Mouse (Mus musculus) CH12.LX (cell line): ENCODE data around the gene Dapk1. TPM values are rescaled to one million over a fixed set of nuclear protein-coding genes. Genes with fewer than 3 reads are reported as not detected.

Source experiments
- DNase-seq: peaks from one replicate; pipeline ENCODE4 v3.0.0-alpha.2; 2013; ENCODE audit errors: extremely low read depth
- H3K27ac ChIP-seq: 2 replicates; pipeline ENCODE4 v1.5.1; 2012; ENCODE audit warnings: low read depth, mild to moderate bottlenecking, control low read depth, moderate library complexity; ENCODE audit not compliant: insufficient read depth
- H3K27me3 ChIP-seq: replicated peaks from 2 replicates; pipeline ENCODE3; 2012; ENCODE audit warnings: inconsistent platforms
- H3K36me3 ChIP-seq, 2 experiments: replicated peaks in 1 of 2; 2 replicates each; pipeline versions ENCODE3 to v1.6.1; 2012; ENCODE audit warnings: inconsistent platforms in 1 of 2, low read length in 1 of 2, mild to moderate bottlenecking in 1 of 2, mixed read lengths in 1 of 2, moderate library complexity in 1 of 2; ENCODE audit not compliant: control insufficient read depth in 1 of 2, insufficient read depth in 1 of 2
- H3K4me1 ChIP-seq, 2 experiments: 2 replicates each; pipeline ENCODE4 v1.6.1; 2012; ENCODE audit warnings: inconsistent platforms in 1 of 2, moderate library complexity in 1 of 2; ENCODE audit not compliant: insufficient read depth in 2 of 2, control insufficient read depth in 1 of 2
- H3K4me2 ChIP-seq: 2 replicates; pipeline ENCODE4 v1.6.1; 2012; ENCODE audit warnings: low read depth, mild to moderate bottlenecking, control low read depth; ENCODE audit not compliant: poor library complexity, insufficient read depth, severe bottlenecking
- H3K4me3 ChIP-seq, 3 experiments: fragments of 150-350 bp in 1 of 3; sonication (generic) in 1 of 3; replicated peaks in 1 of 3; 2 replicates each; pipeline versions ENCODE3 to v1.5.1; 2011 to 2012; ENCODE audit warnings: low read depth in 2 of 3, low read length in 2 of 3, mild to moderate bottlenecking in 2 of 3, moderate library complexity in 2 of 3, control low read depth in 1 of 3, improper control_type of control experiment in 1 of 3, inconsistent platforms in 1 of 3, mixed read lengths in 1 of 3; ENCODE audit not compliant: poor library complexity in 1 of 3
- H3K79me2 ChIP-seq: replicated peaks from 2 replicates; pipeline ENCODE4 v1.6.1; 2012; ENCODE audit warnings: mild to moderate bottlenecking, moderate library complexity; ENCODE audit not compliant: control insufficient read depth, poor library complexity, insufficient read depth, severe bottlenecking; ENCODE audit errors: extremely low read depth
- H3K9ac ChIP-seq: 2 replicates; pipeline ENCODE4 v1.6.1; 2012; ENCODE audit warnings: low read depth, mild to moderate bottlenecking, control low read depth, moderate library complexity; ENCODE audit not compliant: insufficient read depth
- H3K9me3 ChIP-seq: replicated peaks from 2 replicates; pipeline ENCODE3; 2012; ENCODE audit warnings: low read length, inconsistent platforms, mixed read lengths
- BHLHE40 ChIP-seq: IDR thresholded peaks from 2 replicates; pipeline ENCODE4 v1.6.1; 2011; ENCODE audit warnings: mild to moderate bottlenecking, low read depth, low read length, improper control_type of control experiment
- CHD1 ChIP-seq: IDR thresholded peaks from 2 replicates; pipeline ENCODE4 v1.6.1; 2012; ENCODE audit warnings: low read depth, low read length, improper control_type of control experiment, inconsistent platforms
- CHD2 ChIP-seq: IDR thresholded peaks from 2 replicates; pipeline ENCODE4 v1.6.1; 2011; ENCODE audit warnings: low read length, improper control_type of control experiment
- CTCF ChIP-seq, 2 experiments: IDR thresholded peaks in 1 of 2; conservative IDR thresholded peaks in 1 of 2; 2 replicates each; pipeline ENCODE4 v1.5.1; 2011 to 2012; ENCODE audit warnings: low read depth in 2 of 2, low read length in 2 of 2, improper control_type of control experiment in 1 of 2, inconsistent platforms in 1 of 2, mild to moderate bottlenecking in 1 of 2, moderate library complexity in 1 of 2
- EP300 ChIP-seq: IDR thresholded peaks from 2 replicates; pipeline ENCODE4 v1.6.1; 2011; ENCODE audit warnings: low read length, improper control_type of control experiment
- ETS1 ChIP-seq: conservative IDR thresholded peaks from 2 replicates; pipeline ENCODE4 v1.6.1; 2012; ENCODE audit warnings: low read depth, mild to moderate bottlenecking, inconsistent platforms, low read length, improper control_type of control experiment, moderate library complexity
- GABPA ChIP-seq: IDR thresholded peaks from 2 replicates; pipeline ENCODE4 v1.6.1; 2012; ENCODE audit warnings: low read depth, low read length, improper control_type of control experiment, inconsistent platforms; ENCODE audit not compliant: insufficient replicate concordance
- HCFC1 ChIP-seq: IDR thresholded peaks from 2 replicates; pipeline ENCODE4 v1.6.1; 2012; ENCODE audit warnings: low read depth, mild to moderate bottlenecking, inconsistent platforms, low read length, improper control_type of control experiment
- IRF4 ChIP-seq: IDR thresholded peaks from 2 replicates; pipeline ENCODE4 v1.6.1; 2014; ENCODE audit warnings: low read depth, mild to moderate bottlenecking, inconsistent platforms, low read length, improper control_type of control experiment
- JUN ChIP-seq: IDR thresholded peaks from 2 replicates; pipeline ENCODE4 v1.6.1; 2011; ENCODE audit warnings: low read depth, mild to moderate bottlenecking, low read length, improper control_type of control experiment, moderate library complexity; ENCODE audit not compliant: insufficient read depth
- JUND ChIP-seq: conservative IDR thresholded peaks from 2 replicates; pipeline ENCODE4 v1.6.1; 2011; ENCODE audit warnings: low read depth, low read length, improper control_type of control experiment
- KAT2A ChIP-seq: IDR thresholded peaks from 2 replicates; pipeline ENCODE4 v1.6.1; 2012; ENCODE audit warnings: low read length, improper control_type of control experiment, inconsistent platforms; ENCODE audit not compliant: insufficient replicate concordance
- MAZ ChIP-seq: IDR thresholded peaks from 2 replicates; pipeline ENCODE4 v1.6.1; 2012; ENCODE audit warnings: low read depth, mild to moderate bottlenecking, inconsistent platforms, low read length, improper control_type of control experiment, moderate library complexity
- MEF2A ChIP-seq: IDR thresholded peaks from 2 replicates; pipeline ENCODE4 v1.6.1; 2014; ENCODE audit warnings: low read depth, mild to moderate bottlenecking, inconsistent platforms, low read length, improper control_type of control experiment, borderline replicate concordance
- MYC ChIP-seq: IDR thresholded peaks from 2 replicates; pipeline ENCODE4 v1.6.1; 2011; ENCODE audit warnings: low read depth, mild to moderate bottlenecking, improper control_type of control experiment, low read length
- NELFE ChIP-seq: IDR thresholded peaks from 2 replicates; pipeline ENCODE4 v1.6.1; 2011; ENCODE audit warnings: low read depth, low read length, improper control_type of control experiment
- NRF1 ChIP-seq: IDR thresholded peaks from 2 replicates; pipeline ENCODE4 v1.6.1; 2014; ENCODE audit warnings: low read depth, mild to moderate bottlenecking, inconsistent platforms, low read length, improper control_type of control experiment, moderate library complexity
- PAX5 ChIP-seq: IDR thresholded peaks from 2 replicates; pipeline ENCODE4 v1.6.1; 2012; ENCODE audit warnings: low read length, inconsistent platforms, mixed read lengths
- POLR2AphosphoS2 ChIP-seq: IDR thresholded peaks from 2 replicates; pipeline ENCODE4 v1.6.1; 2011; ENCODE audit warnings: low read depth, low read length, improper control_type of control experiment
- RAD21 ChIP-seq: IDR thresholded peaks from 2 replicates; pipeline ENCODE4 v1.6.1; 2011; ENCODE audit warnings: low read depth, mild to moderate bottlenecking, low read length, improper control_type of control experiment, moderate library complexity
- SMC3 ChIP-seq: IDR thresholded peaks from 2 replicates; pipeline ENCODE4 v1.6.1; 2011; ENCODE audit warnings: low read depth, low read length, improper control_type of control experiment
- TBP ChIP-seq: conservative IDR thresholded peaks from 2 replicates; pipeline ENCODE4 v1.6.1; 2011; ENCODE audit warnings: low read depth, low read length, improper control_type of control experiment
- USF1 ChIP-seq: IDR thresholded peaks from 2 replicates; pipeline ENCODE4 v1.6.1; 2014; ENCODE audit warnings: low read depth, mild to moderate bottlenecking, inconsistent platforms, low read length, improper control_type of control experiment
- ZC3H11A ChIP-seq: IDR thresholded peaks from 2 replicates; pipeline ENCODE4 v1.6.1; 2012; ENCODE audit warnings: low read depth, mild to moderate bottlenecking, inconsistent platforms, low read length, improper control_type of control experiment
- ZKSCAN1 ChIP-seq: IDR thresholded peaks from 2 replicates; pipeline ENCODE4 v1.6.1; 2012; ENCODE audit warnings: low read depth, inconsistent platforms, low read length, improper control_type of control experiment, borderline replicate concordance
- ZMIZ1 ChIP-seq: IDR thresholded peaks from 2 replicates; pipeline ENCODE4 v1.6.1; 2012; ENCODE audit warnings: low read depth, mild to moderate bottlenecking, inconsistent platforms, low read length, improper control_type of control experiment
- ZNF384 ChIP-seq: IDR thresholded peaks from 2 replicates; pipeline ENCODE4 v1.6.1; 2012; ENCODE audit warnings: low read depth, low read length, improper control_type of control experiment, inconsistent platforms
- dilution Hi-C: fragments of 300-500 bp; cut with MboI; formaldehyde crosslinking; loops from 2 replicates; pipeline ENCODE4 v1.14.3; 2020; ENCODE audit warnings: low sequenced_read_pairs; ENCODE audit not compliant: extremely low pct_unique_long_range_greater_than_20kb, extremely low pct_ligation_motif_present
- in situ Hi-C: fragments of 300-500 bp; cut with MboI; formaldehyde crosslinking; loops from 3 replicates; pipeline ENCODE4 v1.14.3; 2019; ENCODE audit warnings: low sequenced_read_pairs, low pct_ligation_motif_present, low pct_unique_long_range_greater_than_20kb, mixed read lengths
- polyA plus RNA-seq: library from polyadenylated mRNA; unstranded; fragments of >175 nt; gene quantifications from 2 replicates; pipeline ENCODE4 v1.2.1, GENCODE M21; 2012; ENCODE audit warnings: low read depth; ENCODE audit not compliant: insufficient read length
- total RNA-seq, 2 experiments: library from RNA; depleted of rRNA; stranded (reverse); fragments of 300-350 nt in 1 of 2; fragments of >200 nt in 1 of 2; gene quantifications; 2 replicates each; pipeline ENCODE4 v1.2.3; 2012 to 2014

Gene Dapk1
- total and polyA plus RNA-seq, 3 experiments = not detected

GRCm38 (mm10) chr13:60684050-60684760 lies 82.5 kb downstream of the Dapk1 start:
- H3K9ac ChIP-seq = no peak overlapping the region
- DNase-seq = no peak
- TF ChIP-seq ZMIZ1 (no peak), JUND (no peak), NRF1 (no peak), MAZ (no peak), GABPA (no peak), RAD21 (no peak), EP300 (no peak), MYC (no peak), TBP (no peak), BHLHE40 (no peak), ZKSCAN1 (no peak), PAX5 (no peak), POLR2AphosphoS2 (no peak), MEF2A (no peak), CTCF (conservative IDR thresholded peaks at IDR 0.05 in 1 of 2, IDR thresholded peaks at IDR 0.05 in 1 of 2; ENCODE audit: low read depth in 2 of 2, low read length in 2 of 2) (no peak), ZC3H11A (no peak), HCFC1 (no peak), ETS1 (no peak), CHD1 (no peak)
- TF ChIP-seq, all 38 proteins: peak for 0
- in situ Hi-C loops (no loop called here), dilution Hi-C loops (no loop called here)
- Histone ChIP-seq H3K4me3 (no peak overlapping the region), H3K27ac (no peak overlapping the region), H3K4me1 (no peaks in the 10 kb centered on the region), H3K79me2 (no peaks in the 10 kb centered on the region), H3K36me3 (no peaks in the 10 kb centered on the region), H3K4me2 (no peak overlapping the region), H3K9me3 (peaks cover 85% of the 10 kb centered on the region), H3K27me3 (no peaks in the 10 kb centered on the region)

DNA sequence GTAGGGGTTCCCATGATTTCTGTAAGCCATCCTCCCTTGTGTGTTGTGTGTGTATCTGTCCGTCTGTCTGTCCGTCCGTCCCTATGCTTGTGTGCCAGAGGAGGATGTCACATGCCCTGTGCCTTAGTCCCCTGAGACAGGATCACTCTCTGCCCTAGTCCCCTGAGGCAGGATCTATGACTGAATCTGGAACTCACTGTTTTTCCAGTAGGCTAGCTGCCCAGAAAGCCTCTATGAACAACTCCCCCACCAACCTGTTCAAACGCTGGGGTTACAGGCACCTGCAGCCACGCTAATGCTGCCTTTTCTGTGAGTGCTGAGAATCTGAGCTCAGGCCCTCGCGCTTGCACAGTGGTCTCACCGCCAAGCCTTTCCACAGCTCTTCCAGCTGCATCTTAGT lies 83.1 kb downstream of the Dapk1 start:
- Histone ChIP-seq H3K36me3 (no peaks in the 10 kb centered on the region), H3K9ac (no peak overlapping the region), H3K27ac (no peak overlapping the region), H3K4me1 (no peaks in the 10 kb centered on the region), H3K79me2 (no peaks in the 10 kb centered on the region), H3K4me3 (no peak overlapping the region), H3K27me3 (no peaks in the 10 kb centered on the region), H3K4me2 (no peak overlapping the region), H3K9me3 (peaks cover 84% of the 10 kb centered on the region)
- in situ Hi-C loops (no loop called here), dilution Hi-C loops (no loop called here)
- TF ChIP-seq ZC3H11A (no peak), CHD2 (no peak), RAD21 (no peak), IRF4 (no peak), CTCF (conservative IDR thresholded peaks at IDR 0.05 in 1 of 2, IDR thresholded peaks at IDR 0.05 in 1 of 2; ENCODE audit: low read depth in 2 of 2, low read length in 2 of 2) (no peak), NRF1 (no peak), NELFE (no peak), ZNF384 (no peak), USF1 (no peak), PAX5 (no peak), CHD1 (no peak), KAT2A (no peak), JUN (no peak), SMC3 (no peak), BHLHE40 (no peak), MEF2A (no peak), ZKSCAN1 (no peak)
- no peak for DNase-seq
